In genomic region chr2:58742026-58742425, GRCm38 (mm10) we compare ENCODE assay signal across 30 mouse cellular contexts.
"Had no signal": no experiment of that assay in that cellular context is flagged by ENCODE, and none has a peak within 500 bp of the region (broad histone marks: within the 10 kb centered on the region; RNA-seq: fewer than 3 reads in every experiment).

No protein-coding gene starts in this region.

- H3K36me3 ChIP-seq: limb, embryonic 10.5 days; limb, embryonic 12.5 days; limb, embryonic 13.5 days; limb, embryonic 15.5 days; liver, embryonic 13.5 days; liver, embryonic 15.5 days; lung, embryonic 15.5 days; midbrain, embryonic 10.5 days; midbrain, embryonic 12.5 days; midbrain, embryonic 13.5 days; midbrain, embryonic 15.5 days; neural tube, embryonic 12.5 days had no signal

- DNase-seq: layer of hippocampus, postnatal 36 days; left cerebral cortex, postnatal 4 days; liver, embryonic 13.5 days; lung, adult 18-20 months; lung, adult 2 months; lung, embryonic 14.5 days; lung, postnatal 10 days; lung, postnatal 14 days; lung, postnatal 36 days; lung, postnatal 4 days; midbrain, embryonic 14.5 days had no signal

- H3K9me3 ChIP-seq: limb, embryonic 10.5 days; limb, embryonic 12.5 days; limb, embryonic 13.5 days; limb, embryonic 15.5 days; liver, embryonic 13.5 days; liver, embryonic 15.5 days; lung, embryonic 15.5 days; midbrain, embryonic 10.5 days; midbrain, embryonic 12.5 days; midbrain, embryonic 13.5 days; midbrain, embryonic 15.5 days; neural tube, embryonic 12.5 days had no signal

- H3K9ac ChIP-seq: limb, embryonic 12.5 days; limb, embryonic 13.5 days; limb, embryonic 15.5 days; liver, embryonic 13.5 days; liver, embryonic 14.5 days; liver, embryonic 15.5 days; lung, embryonic 14.5 days; lung, embryonic 15.5 days; midbrain, embryonic 12.5 days; midbrain, embryonic 13.5 days; midbrain, embryonic 15.5 days; neural tube, embryonic 12.5 days had no signal

- H3K27me3 ChIP-seq: limb, embryonic 12.5 days; limb, embryonic 15.5 days; liver, embryonic 13.5 days; liver, embryonic 15.5 days; lung, embryonic 15.5 days; megakaryocyte, embryonic 14.5 days; midbrain, embryonic 12.5 days; midbrain, embryonic 13.5 days; midbrain, embryonic 15.5 days; neural tube, embryonic 12.5 days had no signal

- H3K4me2 ChIP-seq: limb, embryonic 12.5 days; limb, embryonic 13.5 days; limb, embryonic 15.5 days; liver, embryonic 13.5 days; liver, embryonic 15.5 days; lung, embryonic 14.5 days; lung, embryonic 15.5 days; midbrain, embryonic 11.5 days; midbrain, embryonic 12.5 days; midbrain, embryonic 13.5 days; midbrain, embryonic 15.5 days; neural tube, embryonic 12.5 days had no signal

- ATAC-seq: lung, postnatal 0 days; midbrain, embryonic 13.5 days; midbrain, embryonic 15.5 days; midbrain, embryonic 16.5 days had no signal

- H3K4me3 ChIP-seq: left cerebral cortex, adult 2 months; limb, embryonic 10.5 days; limb, embryonic 12.5 days; limb, embryonic 13.5 days; limb, embryonic 15.5 days; liver, embryonic 13.5 days; liver, embryonic 15.5 days; lung, embryonic 15.5 days; megakaryocyte, embryonic 14.5 days; midbrain, embryonic 10.5 days; midbrain, embryonic 12.5 days; midbrain, embryonic 13.5 days; midbrain, embryonic 15.5 days; myocyte; neural tube, embryonic 12.5 days had no signal

- H3K4me1 ChIP-seq: limb, embryonic 10.5 days; limb, embryonic 12.5 days; liver, embryonic 13.5 days; megakaryocyte, embryonic 14.5 days; midbrain, embryonic 13.5 days; midbrain, embryonic 15.5 days; neural tube, embryonic 12.5 days had no signal

- H3K27ac ChIP-seq: left cerebral cortex, adult 2 months; limb, embryonic 10.5 days; limb, embryonic 12.5 days; limb, embryonic 13.5 days; limb, embryonic 15.5 days; liver, embryonic 13.5 days; liver, embryonic 14.5 days; liver, embryonic 15.5 days; lung, embryonic 15.5 days; macrophage; midbrain, embryonic 10.5 days; midbrain, embryonic 12.5 days; midbrain, embryonic 13.5 days; midbrain, embryonic 15.5 days; neural tube, embryonic 12.5 days had no signal
